8 mouse cellular contexts compared by ENCODE assay signal in the genomic region with DNA sequence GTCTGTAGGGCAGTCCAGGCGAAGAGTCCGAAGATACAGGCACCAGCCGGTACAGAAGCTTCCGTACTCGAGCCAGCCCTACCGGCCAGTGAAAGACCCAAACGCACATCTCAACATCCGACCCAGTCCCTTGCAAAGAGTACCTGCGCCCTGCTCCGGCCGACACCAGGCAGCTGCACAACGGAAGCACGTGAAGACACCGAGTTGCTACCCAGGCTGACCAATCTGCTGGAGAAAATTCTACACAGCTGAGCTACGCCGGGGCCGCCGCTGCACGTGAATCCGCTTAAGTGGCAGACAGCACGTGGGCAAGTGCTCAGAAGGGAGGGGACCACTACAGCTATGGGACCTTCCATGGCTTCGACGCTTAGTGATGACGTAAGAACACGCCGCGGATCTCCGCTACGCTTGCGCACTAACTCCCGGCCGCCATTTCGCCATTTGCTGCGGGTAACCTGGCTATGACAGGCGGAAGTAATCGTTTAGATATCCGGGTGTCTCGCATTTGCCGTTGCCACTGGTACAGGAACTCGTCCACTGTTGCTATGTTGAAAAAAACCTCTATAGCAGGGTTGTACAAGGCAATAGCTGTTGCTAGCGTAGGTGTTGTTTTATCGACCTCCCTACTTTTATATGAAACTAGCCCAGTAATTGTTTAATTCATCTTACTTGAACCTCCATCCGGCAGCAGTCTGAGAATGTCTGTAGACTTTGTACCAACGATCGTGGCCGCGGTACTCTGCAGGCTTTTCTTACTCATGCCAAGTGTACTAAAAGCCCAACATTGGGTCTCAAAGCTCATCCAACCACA. TPM values are rescaled to one million over a fixed set of nuclear protein-coding genes. Genes with fewer than 3 reads are reported as not detected.
DNase-seq lines count a peak whose midpoint lies in the region; ATAC-seq and TF ChIP-seq lines count a peak whose summit lies in the region.

Nat10 (minus strand) TSS at position 365 of the 811 bp plus-strand sequence.

- H3K9me3 ChIP-seq in hindbrain, postnatal 0 days (ENCODE audit: low read length) = no peaks in the 10 kb centered on the region

- H3K27ac ChIP-seq in gastrocnemius, adult 2 months = peak within 1 kb of the TSS; percentile 94
- H3K27ac ChIP-seq in hindbrain, postnatal 0 days = peak within 1 kb of the TSS; percentile 57
- peak within 1 kb of the TSS; percentile 69 for H3K27ac ChIP-seq in left cerebral cortex, adult 2 months

- H3K36me3 ChIP-seq in hindbrain, postnatal 0 days (ENCODE audit: insufficient read depth, low read length) = peaks cover 8% of the 10 kb centered on the region

- peak; percentile 98 for DNase-seq in ZHBTc4 (ENCODE audit: low read depth, low spot score)
- DNase-seq in gastrocnemius, adult 2 months = peak; percentile 97
- DNase-seq in hindbrain, postnatal 0 days (ENCODE audit: low spot score) = peak; percentile 100
- DNase-seq in left cerebral cortex, adult 2 months (ENCODE audit: extremely low spot score in 1 of 2, low spot score in 2 of 2) = peak; percentile 99
- DNase-seq in right cerebral cortex, adult 2 months (ENCODE audit: low spot score in 2 of 2) = peak; percentile 100
- peak; percentile 98 for DNase-seq in urinary bladder, postnatal 14 days (ENCODE audit: low spot score)

- 0 out of 2 replicates have a peak, but pooled peaks have one; percentile 2 for TF ChIP-seq CTCF in gastrocnemius, adult 2 months (IDR thresholded peaks at IDR 0.05)
- TF ChIP-seq CTCF in hindbrain, postnatal 0 days (IDR thresholded peaks at IDR 0.05; ENCODE audit: low read depth) = 0 out of 2 replicates have a peak, but pooled peaks have one; percentile 21
- no peak for TF ChIP-seq CTCF in left cerebral cortex, adult 2 months (IDR thresholded peaks at IDR 0.05)

- under 1% methylated on average over 47 of the region's 47 CpGs for WGBS in hindbrain, postnatal 0 days

- H3K27me3 ChIP-seq in hindbrain, postnatal 0 days (ENCODE audit: insufficient read depth, low read length) = no peaks in the 10 kb centered on the region

- H3K4me2 ChIP-seq in hindbrain, postnatal 0 days (ENCODE audit: low read depth, low read length) = peak within 1 kb of the TSS; percentile 85

- H3K4me1 ChIP-seq in hindbrain, postnatal 0 days (ENCODE audit: insufficient read depth, low read length) = no peaks in the 10 kb centered on the region

- intact Hi-C loops in gastrocnemius, adult 2 months (cut with DNase I) = loop anchor here (2.0 kb wide), 1 partner anchor 36 kb away; the partner anchor contains the start of gene Caprin1
- intact Hi-C loops in left cerebral cortex, adult 2 months (cut with DNase I) = loop anchor here (1.0 kb wide), 1 partner anchor 36 kb away; the partner anchor contains the start of gene Caprin1

- peak; percentile 95 for ATAC-seq in common myeloid progenitor, adult 5-6 weeks (replicated peaks; ENCODE audit: low read depth, poor library complexity, severe bottlenecking)
- peak; percentile 97 for ATAC-seq in hindbrain, postnatal 0 days
- peak; percentile 97 for ATAC-seq in megakaryocyte, adult 5-6 weeks (ENCODE audit: poor library complexity, severe bottlenecking)

- peak within 1 kb of the TSS; percentile 64 for H3K9ac ChIP-seq in hindbrain, postnatal 0 days (replicated peaks; ENCODE audit: low read length)

- H3K4me3 ChIP-seq in gastrocnemius, adult 2 months = peak within 1 kb of the TSS; percentile 92
- H3K4me3 ChIP-seq in hindbrain, postnatal 0 days (ENCODE audit: low read length) = peak within 1 kb of the TSS; percentile 67
- H3K4me3 ChIP-seq in left cerebral cortex, adult 2 months = peak within 1 kb of the TSS; percentile 93

RNA-seq across cellular contexts. Expression of gene Nat10, which starts in this region (rescaled TPM):
- total RNA-seq in common myeloid progenitor, adult 5-6 weeks (2017) = 50.5 and 53.8 TPM in 2 replicates
- 10 to 100 TPM; 15.8 to 18.3 TPM for total RNA-seq in gastrocnemius, adult 2 months (2021)
- total RNA-seq in hindbrain, postnatal 0 days (2014; rRNA removed) = 36.5 and 50.2 TPM in 2 replicates
- polyA plus RNA-seq in hindbrain, postnatal 0 days (2015; fragmentation: Nextera tagmentation; extraction: Ambion mirVana) = 12.6 and 12.8 TPM in 2 replicates
- 10 to 100 TPM; 30.1 to 35.8 TPM for total RNA-seq in left cerebral cortex, adult 2 months (2021)
- 6.2 and 13.9 TPM in 2 replicates for total RNA-seq in megakaryocyte, adult 5-6 weeks (2015)
- total RNA-seq in megakaryocyte, adult 5-6 weeks (2017) = 12.1 and 14.7 TPM in 2 replicates

Comparison
In these comparisons a context has a peak if more than half of its experiments do, and no peak if none do; other contexts are left out.
1. Peak in every context shown above with its lines: DNase-seq, ATAC-seq, H3K4me3 ChIP-seq and H3K27ac ChIP-seq.